Mouse (Mus musculus): ENCODE data around the gene Cadps2. TPM values are rescaled to one million over a fixed set of nuclear protein-coding genes. Genes with fewer than 3 reads are reported as not detected.

Gene Cadps2
- polyA plus RNA-seq, 2 experiments, result 0.05 to 0.07 TPM

GRCm38 (mm10) chr6:23253353-23254311, 585.6 kb downstream of the Cadps2 start:
- WGBS (ENCODE audit: insufficient replicate concordance), result under 1% methylated on average over 43 of the region's 43 CpGs
- no peaks in the 10 kb centered on the region for H3K4me1 ChIP-seq (replicated peaks; ENCODE audit: control insufficient read depth in 2 of 2, insufficient read depth in 2 of 2, low read length in 1 of 2)
- no peak overlapping the region for H3K4me2 ChIP-seq (ENCODE audit: low read depth)
- no peaks in the 10 kb centered on the region for H3K36me3 ChIP-seq (replicated peaks; ENCODE audit: control insufficient read depth, insufficient read depth, low read depth)
- H3K9ac ChIP-seq (replicated peaks), result no peak overlapping the region
- TF ChIP-seq EP300 (IDR thresholded peaks at IDR 0.05; ENCODE audit: low read depth) (no peak), CTCF (IDR thresholded peaks at IDR 0.05; ENCODE audit: low read depth) (no peak)
- H3K27ac ChIP-seq, result no peak overlapping the region
- H3K9me3 ChIP-seq (ENCODE audit: control insufficient read depth, low read length), result no peaks in the 10 kb centered on the region
- H3K27me3 ChIP-seq (ENCODE audit: control insufficient read depth, insufficient read depth, low read length), result peaks cover 83% of the 10 kb centered on the region
- DNase-seq (ENCODE audit: low read depth in 3 of 3, low spot score in 3 of 3), result no peak
- H3K4me3 ChIP-seq (ENCODE audit: insufficient read depth in 1 of 2, low read depth in 2 of 2, low read length in 2 of 2), result no peak overlapping the region
- no peak for ATAC-seq (ENCODE audit: insufficient read depth)

- TF ChIP-seq CTCF (IDR thresholded peaks at IDR 0.05; ENCODE audit: low read depth), result no peak
- Histone ChIP-seq H3K27me3 (ENCODE audit: control insufficient read depth, insufficient read depth, low read length) (peaks cover 87% of the 10 kb centered on the region), H3K9me3 (ENCODE audit: control insufficient read depth, low read length) (no peaks in the 10 kb centered on the region), H3K4me1 (replicated peaks; ENCODE audit: control insufficient read depth in 2 of 2, insufficient read depth in 2 of 2, low read length in 1 of 2) (no peaks in the 10 kb centered on the region), H3K27ac (no peak overlapping the region), H3K4me2 (ENCODE audit: low read depth) (no peak overlapping the region), H3K36me3 (replicated peaks; ENCODE audit: control insufficient read depth, insufficient read depth, low read depth) (no peaks in the 10 kb centered on the region), H3K4me3 (ENCODE audit: insufficient read depth in 1 of 2, low read depth in 2 of 2, low read length in 2 of 2) (no peak overlapping the region), H3K9ac (replicated peaks) (no peak overlapping the region)
- DNase-seq (ENCODE audit: low read depth in 3 of 3, low spot score in 3 of 3) (no peak), ATAC-seq (ENCODE audit: insufficient read depth) (no peak)
- WGBS (ENCODE audit: insufficient replicate concordance), result 3% methylated on average over 20 of the region's 20 CpGs
These were observed 586.8 kb downstream of the Cadps2 start for GRCm38 (mm10) chr6:23252196-23253135.

GRCm38 (mm10) chr6:23251431-23251830, 587.8 kb downstream of the Cadps2 start:
- DNase-seq (ENCODE audit: low read depth in 3 of 3, low spot score in 3 of 3) (no peak), ATAC-seq (ENCODE audit: insufficient read depth) (no peak)
- no peaks in the 10 kb centered on the region for H3K4me1 ChIP-seq (replicated peaks; ENCODE audit: control insufficient read depth in 2 of 2, insufficient read depth in 2 of 2, low read length in 1 of 2)
- H3K4me2 ChIP-seq (ENCODE audit: low read depth), result no peak overlapping the region
- H3K4me3 ChIP-seq (ENCODE audit: insufficient read depth in 1 of 2, low read depth in 2 of 2, low read length in 2 of 2), result no peak overlapping the region
- H3K27ac ChIP-seq, result no peak overlapping the region
- no peaks in the 10 kb centered on the region for H3K36me3 ChIP-seq (replicated peaks; ENCODE audit: control insufficient read depth, insufficient read depth, low read depth)
- TF ChIP-seq EP300 (IDR thresholded peaks at IDR 0.05; ENCODE audit: low read depth), result no peak
- no peak for TF ChIP-seq CTCF (IDR thresholded peaks at IDR 0.05; ENCODE audit: low read depth)
- 6% methylated on average over 3 of the region's 3 CpGs for WGBS (ENCODE audit: insufficient replicate concordance)
- H3K27me3 ChIP-seq (ENCODE audit: control insufficient read depth, insufficient read depth, low read length), result peaks cover 91% of the 10 kb centered on the region
- no peak overlapping the region for H3K9ac ChIP-seq (replicated peaks)
- no peaks in the 10 kb centered on the region for H3K9me3 ChIP-seq (ENCODE audit: control insufficient read depth, low read length)

GRCm38 (mm10) chr6:23250288-23250955, 588.8 kb downstream of the Cadps2 start:
- Histone ChIP-seq H3K27me3 (ENCODE audit: control insufficient read depth, insufficient read depth, low read length) (peaks cover 92% of the 10 kb centered on the region), H3K4me1 (replicated peaks; ENCODE audit: control insufficient read depth in 2 of 2, insufficient read depth in 2 of 2, low read length in 1 of 2) (no peaks in the 10 kb centered on the region), H3K4me2 (ENCODE audit: low read depth) (no peak overlapping the region), H3K9me3 (ENCODE audit: control insufficient read depth, low read length) (no peaks in the 10 kb centered on the region), H3K36me3 (replicated peaks; ENCODE audit: control insufficient read depth, insufficient read depth, low read depth) (no peaks in the 10 kb centered on the region), H3K27ac (no peak overlapping the region), H3K9ac (replicated peaks) (no peak overlapping the region), H3K4me3 (ENCODE audit: insufficient read depth in 1 of 2, low read depth in 2 of 2, low read length in 2 of 2) (no peak overlapping the region)
- no peak for ATAC-seq (ENCODE audit: insufficient read depth)
- TF ChIP-seq CTCF (IDR thresholded peaks at IDR 0.05; ENCODE audit: low read depth), result no peak
- no peak for TF ChIP-seq EP300 (IDR thresholded peaks at IDR 0.05; ENCODE audit: low read depth)
- DNase-seq (ENCODE audit: low read depth in 3 of 3, low spot score in 3 of 3), result no peak
- WGBS (ENCODE audit: insufficient replicate concordance), result 2% methylated on average over 22 of the region's 22 CpGs
